Mouse (Mus musculus) ES-Bruce4 (cell line): ENCODE measurements around the gene Tctex1d4. TPM values are rescaled to one million over a fixed set of nuclear protein-coding genes. Genes with fewer than 3 reads are reported as not detected.

Experiments
- H3K27ac ChIP-seq: 2 replicates; pipeline ENCODE4 v1.5.1; 2012; ENCODE audit warnings: low read length, inconsistent platforms; ENCODE audit not compliant: insufficient read depth
- H3K27me3 ChIP-seq: 2 replicates; pipeline ENCODE4 v1.6.1; 2012; ENCODE audit warnings: mild to moderate bottlenecking, low read length, inconsistent platforms; ENCODE audit not compliant: control insufficient read depth, poor library complexity, insufficient read depth, severe bottlenecking
- H3K36me3 ChIP-seq: 2 replicates; pipeline ENCODE4 v1.6.1; 2012; ENCODE audit warnings: inconsistent platforms, mild to moderate bottlenecking, low read length, moderate library complexity; ENCODE audit not compliant: control insufficient read depth, poor library complexity, insufficient read depth, severe bottlenecking
- H3K4me1 ChIP-seq: one replicate; pipeline ENCODE4 v1.8.1; 2011; ENCODE audit warnings: low read length; ENCODE audit not compliant: control insufficient read depth, insufficient read depth
- H3K4me3 ChIP-seq: 2 replicates; pipeline ENCODE4 v1.5.1; 2011; ENCODE audit warnings: low read depth, mild to moderate bottlenecking, low read length
- H3K9ac ChIP-seq: 2 replicates; pipeline ENCODE4 v1.6.1; 2012; ENCODE audit warnings: low read depth, mild to moderate bottlenecking, inconsistent platforms; ENCODE audit not compliant: poor library complexity, severe bottlenecking
- H3K9me3 ChIP-seq: replicated peaks from 2 replicates; pipeline ENCODE4 v1.6.1; 2012; ENCODE audit warnings: mild to moderate bottlenecking, low read length, inconsistent platforms; ENCODE audit not compliant: control insufficient read depth, poor library complexity, insufficient read depth, severe bottlenecking
- CTCF ChIP-seq: IDR thresholded peaks from one replicate; pipeline ENCODE4 v1.8.1; 2011; ENCODE audit warnings: low read depth, low read length
- EP300 ChIP-seq: IDR thresholded peaks from 2 replicates; pipeline ENCODE4 v1.6.1; 2011; ENCODE audit warnings: low read depth, low read length; ENCODE audit not compliant: insufficient read depth
- POLR2A ChIP-seq: IDR thresholded peaks from one replicate; pipeline ENCODE4 v1.8.1; 2011; ENCODE audit warnings: low read length; ENCODE audit not compliant: insufficient read depth
- polyA plus RNA-seq: library from polyadenylated mRNA; stranded (reverse); fragments of >200 nt; gene quantifications from 2 replicates; pipeline ENCODE4 v1.2.4, GENCODE M21; 2011; ENCODE audit warnings: low read depth; ENCODE audit not compliant: missing spikeins, insufficient read depth, insufficient read length

Gene Tctex1d4
- polyA plus RNA-seq = not detected in 2 replicates

DNA sequence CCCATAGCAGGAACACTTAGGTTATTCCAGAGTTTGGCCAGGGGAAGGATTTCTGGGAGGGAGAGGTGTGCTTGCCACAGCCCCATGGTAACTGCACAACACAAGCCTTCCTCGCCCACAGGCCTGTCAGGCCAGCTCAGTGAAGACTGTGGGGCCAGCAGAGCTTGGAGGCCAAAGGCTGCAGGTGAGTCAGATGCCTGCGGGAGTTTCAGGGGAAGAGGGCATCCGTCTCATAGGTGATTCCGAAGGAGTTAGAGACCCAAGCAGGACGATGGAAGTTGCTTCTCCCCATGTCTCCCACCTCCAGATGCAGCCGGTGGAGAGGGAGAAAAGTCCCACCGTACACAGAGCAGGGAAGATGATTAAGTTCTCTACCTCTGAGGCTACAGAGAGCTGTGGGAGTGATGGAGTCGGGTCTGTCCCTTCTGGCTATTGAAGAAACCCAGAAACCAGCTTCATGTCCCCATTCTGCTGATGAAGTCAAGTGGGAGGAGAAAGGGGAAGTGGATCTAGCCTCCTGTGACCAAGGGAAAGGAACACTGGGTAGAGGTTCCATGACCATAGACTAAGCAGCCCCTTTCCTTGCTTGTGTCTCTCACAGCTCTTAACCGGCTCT, at the start of gene Tctex1d4:
TSS of gene Tctex1d4 (plus strand) at position 120 of the 616 bp plus-strand sequence.
- TF ChIP-seq EP300 (no peak), POLR2A (no peak), CTCF (no peak)
- peak within 1 kb of the TSS; percentile 95 for H3K27ac ChIP-seq
- H3K4me1 ChIP-seq = peaks cover 10% of the 10 kb centered on the region

DNA sequence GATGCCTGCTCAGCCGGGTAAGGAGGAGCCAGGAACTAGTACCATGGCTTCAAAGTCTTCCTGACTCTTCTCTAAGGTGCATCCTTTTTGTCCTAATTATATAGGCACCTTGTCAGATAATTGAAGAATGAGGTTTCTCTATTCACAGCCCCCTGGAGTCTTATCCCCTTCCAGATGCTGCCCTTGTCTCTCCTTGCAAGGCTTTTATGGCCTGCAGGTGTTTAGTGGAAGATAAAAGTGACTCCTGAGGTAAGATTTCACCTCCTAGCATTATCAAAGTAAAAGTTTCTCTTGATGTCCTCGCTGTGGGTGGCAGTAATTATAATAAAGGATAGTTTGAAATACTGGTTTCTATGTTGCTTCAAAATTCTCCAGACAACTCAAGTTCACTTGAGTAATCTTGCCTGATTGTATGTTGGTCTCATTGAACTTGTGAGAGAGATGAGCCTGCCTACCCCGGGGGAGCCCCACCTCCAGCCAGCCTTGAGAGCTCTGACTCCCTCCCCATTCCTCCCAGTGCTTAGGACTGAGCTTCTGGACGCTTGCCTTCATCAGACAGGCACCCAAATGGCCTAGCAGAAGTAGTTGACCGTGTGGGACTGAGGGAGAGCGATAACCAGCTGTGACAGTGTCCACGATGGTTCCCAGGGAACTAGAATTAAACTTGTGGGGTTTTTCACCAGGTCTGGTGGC, 38.5 kb upstream of the Tctex1d4 start:
- Histone ChIP-seq H3K9me3 (no peaks in the 10 kb centered on the region), H3K27ac (no peak overlapping the region), H3K9ac (no peak overlapping the region), H3K4me3 (no peak overlapping the region), H3K27me3 (no peaks in the 10 kb centered on the region), H3K36me3 (peaks cover 16% of the 10 kb centered on the region), H3K4me1 (no peaks in the 10 kb centered on the region)
- TF ChIP-seq EP300 (no peak), CTCF (no peak), POLR2A (no peak)

More for the DNA sequence above, at the start of gene Tctex1d4:
- Histone ChIP-seq H3K9me3 (no peaks in the 10 kb centered on the region), H3K27me3 (no peaks in the 10 kb centered on the region), H3K36me3 (no peaks in the 10 kb centered on the region; the same call in 1 of the 2 replicates), H3K9ac (peak within 1 kb of the TSS; percentile 93), H3K4me3 (no peak within 1 kb of the TSS)

GRCm38 (mm10) chr4:117090586-117090985, 36.0 kb upstream of the Tctex1d4 start:
- Histone ChIP-seq H3K9me3 (no peaks in the 10 kb centered on the region), H3K4me1 (no peaks in the 10 kb centered on the region), H3K27ac (no peak overlapping the region), H3K9ac (no peak overlapping the region), H3K4me3 (no peak overlapping the region), H3K27me3 (no peaks in the 10 kb centered on the region), H3K36me3 (peaks cover 11% of the 10 kb centered on the region)
- TF ChIP-seq POLR2A (no peak), CTCF (no peak), EP300 (no peak)

DNA sequence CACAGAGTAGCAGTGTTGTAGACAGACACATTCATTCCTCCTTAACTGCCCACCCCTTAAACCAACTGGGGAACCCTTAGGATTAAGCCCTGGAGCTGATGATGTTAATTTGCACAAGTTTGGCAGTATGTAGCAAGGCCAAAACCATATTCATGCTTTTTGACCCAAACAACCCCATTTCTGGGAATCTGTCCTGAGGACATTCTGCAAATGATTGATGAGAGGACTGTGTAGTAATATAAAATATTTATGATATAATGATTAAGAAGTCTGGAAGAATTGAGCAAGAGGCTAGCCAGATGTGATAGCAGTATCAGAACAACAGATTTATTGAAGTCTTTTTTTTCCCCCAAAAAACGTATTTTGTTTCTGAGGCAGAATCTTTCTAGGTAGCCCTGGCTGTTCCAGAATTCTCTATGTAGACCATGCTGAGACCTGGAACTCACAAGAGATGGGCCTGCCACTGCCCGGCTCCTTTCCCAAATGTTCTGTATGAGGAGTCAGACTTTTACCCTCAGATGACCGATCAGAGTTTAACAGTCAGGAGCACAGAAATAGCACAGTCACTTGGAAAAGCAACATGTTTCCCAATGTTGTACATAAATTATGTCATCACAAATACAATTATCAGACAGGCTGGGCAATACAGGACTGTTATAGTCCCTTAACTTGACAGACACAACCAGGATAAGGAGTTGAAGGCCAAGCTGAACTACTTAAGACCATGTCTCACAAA, 31.8 kb upstream of the Tctex1d4 start:
- Histone ChIP-seq H3K27ac (no peak overlapping the region), H3K27me3 (no peaks in the 10 kb centered on the region), H3K9me3 (no peaks in the 10 kb centered on the region), H3K36me3 (no peaks in the 10 kb centered on the region), H3K4me3 (no peak overlapping the region), H3K9ac (no peak overlapping the region), H3K4me1 (no peaks in the 10 kb centered on the region)
- no peak for TF ChIP-seq EP300
- no peak for TF ChIP-seq POLR2A
- TF ChIP-seq CTCF = no peak

DNA sequence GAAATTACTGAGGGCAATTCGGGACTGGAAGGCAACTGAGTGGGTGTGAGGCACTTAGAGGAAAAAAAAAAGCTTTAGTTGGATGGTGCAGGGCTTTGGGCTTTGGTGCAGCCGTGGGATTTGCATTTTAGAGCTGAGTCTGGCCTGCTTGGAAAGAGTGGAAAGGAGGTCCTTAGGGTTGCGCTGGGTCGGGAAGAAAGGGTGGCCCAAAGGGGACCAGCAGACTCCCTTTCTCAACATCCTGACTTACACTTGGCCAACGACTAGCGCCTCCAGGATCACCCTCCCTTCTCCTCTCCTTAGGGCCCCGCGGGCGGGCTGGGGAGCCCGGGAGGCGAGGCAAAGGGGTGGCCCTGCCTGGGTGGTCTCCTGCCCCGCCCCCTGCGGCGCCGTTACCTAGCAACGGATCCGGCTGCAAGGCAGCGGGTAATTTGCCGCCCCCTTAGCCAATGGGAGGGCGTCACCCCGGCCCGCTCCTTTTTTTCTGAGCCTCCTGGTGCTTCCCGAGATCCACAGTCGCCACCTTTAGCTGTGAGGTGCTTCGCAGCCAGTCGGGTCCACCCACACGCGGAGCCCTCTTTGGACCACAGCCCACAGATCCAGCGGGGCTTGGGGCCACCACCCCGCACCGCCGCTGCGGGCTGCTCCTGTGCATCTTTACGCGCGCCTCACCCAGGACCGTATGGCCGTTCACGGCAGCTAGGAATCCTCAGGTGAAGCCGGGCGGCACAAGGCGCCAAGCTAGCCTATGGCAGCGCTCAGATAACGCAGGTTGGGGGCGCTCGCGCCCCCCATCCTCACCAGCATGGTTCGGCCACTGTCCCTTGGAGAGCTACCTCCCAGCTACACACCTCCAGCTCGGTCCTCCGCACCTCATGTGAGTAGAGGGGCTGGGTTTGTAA, 30.8 kb upstream of the Tctex1d4 start, which contains the start of gene Ptch2:
TSS of gene Ptch2 (plus strand) at position 525 of the 902 bp plus-strand sequence.
- Histone ChIP-seq H3K4me1 (no peaks in the 10 kb centered on the region), H3K9me3 (no peaks in the 10 kb centered on the region), H3K36me3 (no peaks in the 10 kb centered on the region), H3K9ac (peak within 1 kb of the TSS; percentile 65), H3K27me3 (no peaks in the 10 kb centered on the region), H3K4me3 (peak within 1 kb of the TSS; percentile 73), H3K27ac (peak within 1 kb of the TSS; percentile 49; the same call in 1 of the 2 replicates)
- TF ChIP-seq POLR2A = no peak
- TF ChIP-seq CTCF = no peak
- TF ChIP-seq EP300 = 0 out of 2 replicates have a peak, but pooled peaks have one; percentile 53
